Mouse (Mus musculus): ENCODE measurements at regions not wholly inside any gene's neighbourhood (a gene's known extent, or its start where the extent isn't known, plus 50 kb on each side); places are given as distances from the start of the nearest gene placed in this dataset.

DNA sequence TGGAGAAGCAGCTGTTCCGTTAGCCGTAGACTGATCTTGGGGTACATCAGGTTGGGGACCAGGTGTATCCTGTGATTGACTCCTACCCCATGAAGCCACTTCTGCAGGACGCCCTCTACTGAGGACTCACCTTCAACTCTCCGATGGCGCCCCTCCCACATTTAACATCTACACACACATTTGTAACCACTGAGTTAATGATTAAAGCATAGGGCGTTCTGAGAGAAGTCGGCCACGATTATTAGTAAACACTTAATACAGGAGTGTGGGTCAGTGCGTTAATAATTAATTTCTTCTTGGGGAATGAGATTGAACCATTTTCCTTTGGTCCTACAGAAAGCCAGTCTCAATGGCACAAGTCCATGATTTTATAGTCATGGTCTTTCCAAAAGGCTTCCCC, 105.0 kb upstream of the Avpr1a start:
- TF ChIP-seq CTCF (IDR thresholded peaks at IDR 0.05; ENCODE audit: low read depth): no peak
- no peak for TF ChIP-seq EP300 (IDR thresholded peaks at IDR 0.05; ENCODE audit: low read depth)

Measured in liver, embryonic 14.5 days (tissue).